Mouse (Mus musculus): Measurements from ENCODE around the gene Fibp. TPM values are rescaled to one million over a fixed set of nuclear protein-coding genes. Genes with fewer than 3 reads are reported as not detected.
A peak's percentile ranks its signal among the peaks of the same experiment; 100 is the strongest.

Fibp gene
- polyA plus RNA-seq, 1 experiment from 2014 or later, result 169 TPM

DNA sequence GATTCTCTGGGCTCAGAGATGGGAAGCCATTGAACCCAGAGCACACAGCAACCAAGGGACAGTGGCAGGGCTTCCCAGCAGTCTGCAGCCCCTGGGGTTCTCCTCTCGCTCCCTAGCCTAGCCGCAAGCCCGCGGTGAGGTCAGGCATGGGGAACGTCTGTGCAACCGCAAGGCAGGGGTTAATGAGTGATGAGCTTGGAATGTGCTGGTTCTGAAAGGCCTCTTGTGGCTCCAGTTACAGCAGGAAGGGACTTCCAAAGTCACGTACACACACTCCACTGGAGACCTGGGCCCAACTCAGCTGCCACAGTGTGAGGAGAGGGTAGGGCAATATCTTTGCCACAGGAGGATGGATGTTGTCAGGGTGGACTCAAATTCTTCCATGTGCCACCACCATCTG is 15.5 kb upstream of the Fibp start:
- no peaks in the 10 kb centered on the region for H3K36me3 ChIP-seq (ENCODE audit: control insufficient read depth, insufficient read depth, low read length)
- whole genome bisulfite sequencing, result 38% methylated on average over 7 of the region's 7 CpGs
- peaks cover 47% of the 10 kb centered on the region for H3K27me3 ChIP-seq (ENCODE audit: control insufficient read depth, insufficient read depth, low read length)
- no peak overlapping the region for H3K4me2 ChIP-seq (ENCODE audit: low read length)
- peaks cover 4% of the 10 kb centered on the region; the same call in 1 of the 2 replicates for H3K9me3 ChIP-seq (ENCODE audit: control insufficient read depth, low read length)
- H3K4me1 ChIP-seq (ENCODE audit: control insufficient read depth, insufficient read depth, low read length), result peaks cover 15% of the 10 kb centered on the region
- no peak overlapping the region for H3K4me3 ChIP-seq (replicated peaks; ENCODE audit: low read depth, low read length)
- ATAC-seq (ENCODE audit: low FRiP score, low TSS enrichment) (no peak), DNase-seq (no peak)
- H3K27ac ChIP-seq (replicated peaks; ENCODE audit: low read depth, low read length), result no peak overlapping the region
- no peak overlapping the region for H3K9ac ChIP-seq (replicated peaks; ENCODE audit: low read length)

GRCm38 (mm10) chr19:5445747-5446146 is 14.7 kb upstream of the Fibp start:
- Histone ChIP-seq H3K9ac (replicated peaks; ENCODE audit: low read length) (no peak overlapping the region), H3K27me3 (ENCODE audit: control insufficient read depth, insufficient read depth, low read length) (peaks cover 54% of the 10 kb centered on the region), H3K27ac (replicated peaks; ENCODE audit: low read depth, low read length) (no peak overlapping the region), H3K9me3 (ENCODE audit: control insufficient read depth, low read length) (no peaks in the 10 kb centered on the region; the same call in 1 of the 2 replicates), H3K4me1 (ENCODE audit: control insufficient read depth, insufficient read depth, low read length) (peaks cover 15% of the 10 kb centered on the region), H3K36me3 (ENCODE audit: control insufficient read depth, insufficient read depth, low read length) (no peaks in the 10 kb centered on the region), H3K4me3 (replicated peaks; ENCODE audit: low read depth, low read length) (no peak overlapping the region), H3K4me2 (ENCODE audit: low read length) (no peak overlapping the region)
- WGBS, result 83% methylated on average over 5 of the region's 5 CpGs
- no peak for DNase-seq
- ATAC-seq (ENCODE audit: low FRiP score, low TSS enrichment), result no peak

GRCm38 (mm10) chr19:5447515-5448353 is 12.7 kb upstream of the Fibp start, which contains the start of gene Fosl1:
TSS of gene Fosl1 (plus strand) at chr19:5447547.
- Histone ChIP-seq H3K9me3 (ENCODE audit: control insufficient read depth, low read length) (no peaks in the 10 kb centered on the region; the same call in 1 of the 2 replicates), H3K27ac (replicated peaks; ENCODE audit: low read depth, low read length) (no peak within 1 kb of the TSS), H3K4me3 (replicated peaks; ENCODE audit: low read depth, low read length) (peak within 1 kb of the TSS; percentile 50), H3K9ac (replicated peaks; ENCODE audit: low read length) (peak within 1 kb of the TSS; percentile 18; the same call in 1 of the 2 replicates), H3K4me2 (ENCODE audit: low read length) (peak within 1 kb of the TSS; percentile 90), H3K4me1 (ENCODE audit: control insufficient read depth, insufficient read depth, low read length) (peaks cover 15% of the 10 kb centered on the region), H3K36me3 (ENCODE audit: control insufficient read depth, insufficient read depth, low read length) (no peaks in the 10 kb centered on the region), H3K27me3 (ENCODE audit: control insufficient read depth, insufficient read depth, low read length) (peaks cover 57% of the 10 kb centered on the region)
- peak; percentile 76 for DNase-seq
- WGBS, result under 1% methylated on average over 70 of the region's 70 CpGs
- peak; percentile 53; the same call in 1 of the 2 replicates for ATAC-seq (ENCODE audit: low FRiP score, low TSS enrichment)

DNA sequence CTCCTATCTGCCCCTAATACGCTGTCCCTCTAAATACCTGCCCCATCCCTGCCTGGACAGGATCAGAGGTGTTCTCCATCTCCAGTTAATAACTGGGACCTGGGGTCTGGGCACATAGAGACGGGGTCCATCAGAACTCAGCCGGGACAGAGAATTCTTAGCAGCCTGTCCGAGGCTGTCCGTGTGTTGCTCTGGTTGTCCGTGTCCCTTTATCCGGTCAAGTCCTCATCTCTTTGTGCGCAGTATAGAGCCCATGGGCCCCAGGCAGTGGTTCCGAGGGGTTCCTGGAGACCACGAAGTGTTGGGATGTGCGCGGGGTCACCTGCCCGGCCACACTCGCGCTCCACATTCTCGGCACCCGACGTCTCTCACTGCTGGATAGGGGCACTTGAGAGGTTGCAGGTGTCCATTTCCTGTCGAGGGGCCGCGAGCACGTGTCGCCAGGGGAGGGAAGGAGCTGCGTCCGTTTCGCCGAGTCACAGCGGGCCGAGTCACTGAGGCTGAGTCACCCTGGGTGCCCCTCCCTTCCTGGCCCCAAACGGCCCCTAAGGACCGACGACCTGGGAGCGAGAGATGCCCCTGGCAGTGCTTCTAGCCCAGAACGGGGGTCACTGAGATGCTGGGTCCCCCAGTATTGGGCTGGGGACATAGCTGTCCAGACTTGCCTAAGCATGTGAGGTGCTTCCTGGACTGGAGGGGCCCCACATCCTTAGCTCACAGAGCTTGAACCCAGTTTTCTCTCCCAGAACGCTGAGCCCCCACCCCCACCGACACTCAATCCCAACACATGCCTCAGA is 11.9 kb upstream of the Fibp start:
- Histone ChIP-seq H3K4me1 (ENCODE audit: control insufficient read depth, insufficient read depth, low read length) (peaks cover 15% of the 10 kb centered on the region), H3K9me3 (ENCODE audit: control insufficient read depth, low read length) (no peaks in the 10 kb centered on the region; the same call in 1 of the 2 replicates), H3K9ac (replicated peaks; ENCODE audit: low read length) (peak overlapping the region; percentile 18; the same call in 1 of the 2 replicates), H3K36me3 (ENCODE audit: control insufficient read depth, insufficient read depth, low read length) (no peaks in the 10 kb centered on the region), H3K4me2 (ENCODE audit: low read length) (peak overlapping the region; percentile 90), H3K27ac (replicated peaks; ENCODE audit: low read depth, low read length) (no peak overlapping the region), H3K27me3 (ENCODE audit: control insufficient read depth, insufficient read depth, low read length) (peaks cover 57% of the 10 kb centered on the region), H3K4me3 (replicated peaks; ENCODE audit: low read depth, low read length) (peak overlapping the region; percentile 50)
- 7% methylated on average over 36 of the region's 36 CpGs for WGBS
- DNase-seq, result no peak
- no peak for ATAC-seq (ENCODE audit: low FRiP score, low TSS enrichment)

GRCm38 (mm10) chr19:5449673-5450072 is 10.7 kb upstream of the Fibp start:
- WGBS, result 84% methylated on average over 3 of the region's 3 CpGs
- H3K27me3 ChIP-seq (ENCODE audit: control insufficient read depth, insufficient read depth, low read length), result peaks cover 57% of the 10 kb centered on the region
- no peak for ATAC-seq (ENCODE audit: low FRiP score, low TSS enrichment)

DNA sequence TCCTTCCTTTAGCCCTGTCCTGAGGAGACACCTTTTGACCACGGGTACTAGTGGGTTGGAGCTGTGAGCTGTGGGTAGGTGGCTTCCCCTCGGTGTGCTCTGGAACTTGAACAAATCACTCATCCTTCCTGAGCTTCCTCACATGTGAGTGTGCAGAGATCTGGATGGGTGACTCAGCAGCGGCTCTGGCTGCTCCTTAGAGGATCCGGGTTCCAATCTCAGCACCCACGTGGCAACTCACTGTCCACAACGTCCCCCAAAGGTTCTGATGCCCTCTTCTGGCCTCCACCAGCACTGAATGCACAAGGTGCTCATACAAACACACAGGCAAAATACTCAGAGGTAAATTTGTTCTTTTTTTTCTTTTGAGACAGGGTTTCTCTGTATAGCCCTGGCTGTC is 8.6 kb upstream of the Fibp start:
- Histone ChIP-seq H3K4me2 (ENCODE audit: low read length) (no peak overlapping the region), H3K4me1 (ENCODE audit: control insufficient read depth, insufficient read depth, low read length) (peaks cover 36% of the 10 kb centered on the region), H3K27me3 (ENCODE audit: control insufficient read depth, insufficient read depth, low read length) (peaks cover 42% of the 10 kb centered on the region), H3K27ac (replicated peaks; ENCODE audit: low read depth, low read length) (no peak overlapping the region), H3K4me3 (replicated peaks; ENCODE audit: low read depth, low read length) (no peak overlapping the region), H3K36me3 (ENCODE audit: control insufficient read depth, insufficient read depth, low read length) (0 out of 2 replicates have a peak, but pooled peaks cover 3% of the 10 kb centered on the region), H3K9me3 (ENCODE audit: control insufficient read depth, low read length) (no peaks in the 10 kb centered on the region; the same call in 1 of the 2 replicates), H3K9ac (replicated peaks; ENCODE audit: low read length) (no peak overlapping the region)
- no peak for ATAC-seq (ENCODE audit: low FRiP score, low TSS enrichment)
- 75% methylated on average over 6 of the region's 6 CpGs for WGBS
- no peak for DNase-seq

More at GRCm38 (mm10) chr19:5449673-5450072, 10.7 kb upstream of the Fibp start:
- Histone ChIP-seq H3K9ac (replicated peaks; ENCODE audit: low read length) (no peak overlapping the region), H3K4me2 (ENCODE audit: low read length) (no peak overlapping the region), H3K4me1 (ENCODE audit: control insufficient read depth, insufficient read depth, low read length) (peaks cover 16% of the 10 kb centered on the region), H3K4me3 (replicated peaks; ENCODE audit: low read depth, low read length) (no peak overlapping the region), H3K27ac (replicated peaks; ENCODE audit: low read depth, low read length) (no peak overlapping the region), H3K36me3 (ENCODE audit: control insufficient read depth, insufficient read depth, low read length) (no peaks in the 10 kb centered on the region), H3K9me3 (ENCODE audit: control insufficient read depth, low read length) (no peaks in the 10 kb centered on the region; the same call in 1 of the 2 replicates)
- no peak for DNase-seq

DNA sequence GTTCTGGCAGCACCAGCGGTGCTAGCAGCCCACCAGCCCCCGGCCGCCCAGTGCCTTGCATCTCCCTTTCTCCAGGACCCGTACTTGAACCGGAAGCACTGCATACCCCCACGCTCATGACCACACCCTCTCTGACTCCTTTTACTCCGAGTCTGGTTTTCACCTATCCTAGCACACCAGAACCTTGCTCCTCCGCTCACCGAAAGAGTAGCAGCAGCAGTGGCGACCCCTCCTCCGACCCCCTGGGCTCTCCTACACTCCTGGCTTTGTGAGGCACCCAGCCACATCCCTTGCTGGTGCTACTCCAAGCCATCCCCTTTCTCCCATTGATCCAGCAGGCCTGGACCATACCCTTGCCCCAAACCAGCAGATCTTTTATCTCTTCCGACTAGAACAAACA is 5.4 kb upstream of the Fibp start:
- ATAC-seq (ENCODE audit: low FRiP score, low TSS enrichment) (no peak), DNase-seq (no peak)
- Histone ChIP-seq H3K9me3 (ENCODE audit: control insufficient read depth, low read length) (no peaks in the 10 kb centered on the region), H3K9ac (replicated peaks; ENCODE audit: low read length) (peak overlapping the region; percentile 4; the same call in 1 of the 2 replicates), H3K4me3 (replicated peaks; ENCODE audit: low read depth, low read length) (0 out of 2 replicates have a peak overlapping the region, but pooled peaks have one; percentile 85), H3K27me3 (ENCODE audit: control insufficient read depth, insufficient read depth, low read length) (peaks cover 10% of the 10 kb centered on the region), H3K36me3 (ENCODE audit: control insufficient read depth, insufficient read depth, low read length) (0 out of 2 replicates have a peak, but pooled peaks cover 3% of the 10 kb centered on the region), H3K27ac (replicated peaks; ENCODE audit: low read depth, low read length) (no peak overlapping the region), H3K4me1 (ENCODE audit: control insufficient read depth, insufficient read depth, low read length) (peaks cover 31% of the 10 kb centered on the region), H3K4me2 (ENCODE audit: low read length) (peak overlapping the region; percentile 98)
- WGBS, result 83% methylated on average over 12 of the region's 12 CpGs

DNA sequence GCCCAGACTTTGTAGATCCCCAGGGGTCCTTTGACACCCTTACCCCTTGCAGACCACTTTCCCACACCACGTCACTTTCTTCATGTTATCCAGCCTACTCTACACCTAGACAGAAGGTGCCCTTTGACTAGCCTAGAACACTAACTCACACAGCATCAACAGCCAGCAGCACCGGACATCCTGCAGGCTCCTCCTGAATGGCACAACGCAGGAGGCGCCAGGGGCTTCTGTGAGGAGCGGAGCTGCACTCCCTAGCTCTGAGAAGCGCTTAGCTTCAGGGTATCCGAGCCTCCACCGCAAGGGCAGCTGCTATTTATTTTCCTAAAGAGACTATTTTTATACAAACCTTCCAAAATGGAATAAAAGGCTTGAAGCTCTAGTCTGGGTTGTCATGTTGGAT is 4.8 kb upstream of the Fibp start:
- no peak for DNase-seq
- no peak overlapping the region for H3K27ac ChIP-seq (replicated peaks; ENCODE audit: low read depth, low read length)

More for the DNA sequence above, 4.8 kb upstream of the Fibp start:
- peak overlapping the region; percentile 98 for H3K4me2 ChIP-seq (ENCODE audit: low read length)
- H3K9ac ChIP-seq (replicated peaks; ENCODE audit: low read length), result peak overlapping the region; percentile 91
- H3K4me3 ChIP-seq (replicated peaks; ENCODE audit: low read depth, low read length), result peak overlapping the region; percentile 85
- H3K9me3 ChIP-seq (ENCODE audit: control insufficient read depth, low read length), result no peaks in the 10 kb centered on the region
- peaks cover 4% of the 10 kb centered on the region for H3K27me3 ChIP-seq (ENCODE audit: control insufficient read depth, insufficient read depth, low read length)
- peaks cover 33% of the 10 kb centered on the region for H3K4me1 ChIP-seq (ENCODE audit: control insufficient read depth, insufficient read depth, low read length)
- 0 out of 2 replicates have a peak, but pooled peaks cover 3% of the 10 kb centered on the region for H3K36me3 ChIP-seq (ENCODE audit: control insufficient read depth, insufficient read depth, low read length)
- ATAC-seq (ENCODE audit: low FRiP score, low TSS enrichment), result no peak
- 58% methylated on average over 8 of the region's 8 CpGs for WGBS
